Mouse (Mus musculus) spleen, adult 2 months (tissue): Measurements from ENCODE around the gene Hip1r.

Source experiments
- CTCF ChIP-seq: fragments of 200-500 bp; IDR thresholded peaks from 2 replicates; pipeline ENCODE4 v1.5.1; 2011; ENCODE audit warnings: mild to moderate bottlenecking, inconsistent platforms; ENCODE audit not compliant: insufficient read depth, insufficient read length, insufficient replicate concordance; ENCODE audit errors: extremely low read depth
- POLR2A ChIP-seq: fragments of 200-500 bp; IDR thresholded peaks from 2 replicates; pipeline ENCODE4 v1.6.1; 2011; ENCODE audit warnings: low read depth, low read length, inconsistent platforms

- TF ChIP-seq POLR2A (no peak), CTCF (no peak)
These were observed 56.0 kb downstream of the Hip1r start for GRCm38 (mm10) chr5:124029220-124030035.
